Mouse (Mus musculus): ENCODE results near the gene Sult1d1. TPM values are rescaled to one million over a fixed set of nuclear protein-coding genes. Genes with fewer than 3 reads are reported as not detected.
"Not testable (repeated sequence)": the region's sequence is repeated elsewhere in the genome, so short reads cannot be mapped to it uniquely, and the experiment has no call there.

Sult1d1 gene
- polyA plus RNA-seq, 1 experiment: not detected

DNA sequence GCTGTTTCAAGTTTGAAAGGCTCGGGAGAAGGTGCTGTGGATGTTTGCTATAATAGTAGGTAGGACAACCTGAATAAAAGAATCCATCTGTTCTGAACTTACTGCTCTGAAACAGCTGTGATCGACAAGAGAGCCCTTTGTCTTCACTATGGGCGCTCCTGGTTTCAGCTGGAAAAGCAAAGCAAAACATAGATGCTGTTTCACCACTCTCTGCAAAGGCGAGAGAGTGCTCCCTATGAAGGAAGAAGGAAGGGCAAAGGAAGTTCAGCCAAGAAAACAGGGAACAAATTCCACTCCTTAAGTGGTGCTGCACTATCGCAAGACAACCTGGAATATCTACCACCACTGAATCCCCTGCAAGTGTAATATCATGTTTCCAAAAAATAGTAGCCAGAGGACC is 4.7 kb upstream of the Sult1d1 start:
- 42% methylated on average over 5 of the region's 5 CpGs for WGBS
- no peak for TF ChIP-seq CTCF (IDR thresholded peaks at IDR 0.05; ENCODE audit: insufficient read depth, low read depth, low read length)
- TF ChIP-seq POLR2A (IDR thresholded peaks at IDR 0.05; ENCODE audit: insufficient read depth, low read depth, low read length): no peak
- Histone ChIP-seq H3K27ac (ENCODE audit: insufficient read depth, low read depth, low read length) (no peak overlapping the region), H3K4me3 (ENCODE audit: insufficient read depth, low read depth, low read length) (no peak overlapping the region), H3K4me1 (ENCODE audit: control insufficient read depth, insufficient read depth, low read length) (no peaks in the 10 kb centered on the region)

DNA sequence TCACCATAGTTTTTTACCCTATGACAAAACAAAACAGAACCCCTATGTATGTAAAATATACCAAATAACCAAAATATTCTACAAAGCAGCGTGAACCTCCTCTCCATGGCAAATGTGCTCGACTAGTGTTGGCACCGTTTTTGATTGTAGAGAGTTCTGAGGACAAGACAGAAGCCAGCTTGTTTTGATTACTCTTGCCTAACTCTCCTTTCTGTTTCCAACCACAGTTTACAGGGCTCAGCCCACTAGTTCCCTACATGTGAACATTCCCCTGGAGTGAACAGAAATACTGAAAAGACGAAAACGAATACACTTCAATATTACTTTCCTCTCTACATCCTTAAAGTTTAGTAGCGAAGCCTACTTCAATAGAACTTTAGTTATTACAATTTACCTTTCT is 4.0 kb upstream of the Sult1d1 start:
- WGBS: 67% methylated on average over 6 of the region's 6 CpGs
- TF ChIP-seq POLR2A (IDR thresholded peaks at IDR 0.05; ENCODE audit: insufficient read depth, low read depth, low read length): no peak
- TF ChIP-seq CTCF (IDR thresholded peaks at IDR 0.05; ENCODE audit: insufficient read depth, low read depth, low read length): no peak
- no peak overlapping the region for H3K27ac ChIP-seq (ENCODE audit: insufficient read depth, low read depth, low read length)
- H3K4me3 ChIP-seq (ENCODE audit: insufficient read depth, low read depth, low read length): no peak overlapping the region
- no peaks in the 10 kb centered on the region for H3K4me1 ChIP-seq (ENCODE audit: control insufficient read depth, insufficient read depth, low read length)

DNA sequence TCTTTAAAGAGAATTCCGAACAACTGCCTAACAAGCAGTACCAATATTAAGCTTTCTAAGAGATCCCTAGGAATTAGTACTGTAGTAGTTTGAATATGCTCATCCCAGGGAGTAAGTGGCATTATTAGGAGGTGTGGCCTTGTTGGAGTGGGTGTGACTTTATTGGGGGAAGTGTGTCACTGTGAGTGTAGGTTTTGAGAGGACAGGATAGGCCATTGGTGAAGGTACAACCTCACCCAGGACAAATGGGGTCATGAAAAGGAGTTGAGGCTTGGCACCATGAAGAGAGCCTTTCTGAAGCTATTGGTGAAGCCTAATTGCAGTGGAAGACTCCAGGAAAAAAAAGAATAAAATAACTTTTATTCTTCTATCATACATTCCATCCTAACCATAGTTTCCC is 1.5 kb downstream of the Sult1d1 start:
- Histone ChIP-seq H3K27ac (ENCODE audit: insufficient read depth, low read depth, low read length) (no peak overlapping the region), H3K4me3 (ENCODE audit: insufficient read depth, low read depth, low read length) (no peak overlapping the region), H3K4me1 (ENCODE audit: control insufficient read depth, insufficient read depth, low read length) (no peaks in the 10 kb centered on the region)
- TF ChIP-seq CTCF (IDR thresholded peaks at IDR 0.05; ENCODE audit: insufficient read depth, low read depth, low read length) (no peak), POLR2A (IDR thresholded peaks at IDR 0.05; ENCODE audit: insufficient read depth, low read depth, low read length) (no peak)
- 84% methylated on average over 1 of the region's 1 CpGs for WGBS

DNA sequence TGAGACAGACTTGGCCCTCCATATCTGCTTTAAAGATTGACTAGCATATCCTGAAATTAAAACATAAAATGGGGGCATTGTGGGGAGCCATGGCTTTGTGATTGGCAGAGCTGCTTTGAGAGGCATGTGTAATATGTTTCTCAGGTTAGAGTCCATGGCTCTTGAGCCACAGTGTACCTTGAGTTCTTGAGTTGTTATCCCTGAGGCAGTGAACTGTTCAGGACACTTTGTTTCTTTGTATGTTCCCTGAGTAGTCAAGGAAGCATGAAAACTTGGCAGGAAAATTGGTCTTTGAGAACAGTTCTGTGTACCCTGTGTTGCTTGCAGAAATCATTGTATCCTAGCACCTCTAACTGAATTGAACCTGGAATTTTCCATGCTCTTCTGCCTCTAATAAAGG is 5.9 kb downstream of the Sult1d1 start:
- TF ChIP-seq CTCF (IDR thresholded peaks at IDR 0.05; ENCODE audit: insufficient read depth, low read depth, low read length): no peak
- TF ChIP-seq POLR2A (IDR thresholded peaks at IDR 0.05; ENCODE audit: insufficient read depth, low read depth, low read length): no peak
- no peak overlapping the region for H3K27ac ChIP-seq (ENCODE audit: insufficient read depth, low read depth, low read length)
- no peaks in the 10 kb centered on the region for H3K4me1 ChIP-seq (ENCODE audit: control insufficient read depth, insufficient read depth, low read length)
- H3K4me3 ChIP-seq (ENCODE audit: insufficient read depth, low read depth, low read length): no peak overlapping the region

DNA sequence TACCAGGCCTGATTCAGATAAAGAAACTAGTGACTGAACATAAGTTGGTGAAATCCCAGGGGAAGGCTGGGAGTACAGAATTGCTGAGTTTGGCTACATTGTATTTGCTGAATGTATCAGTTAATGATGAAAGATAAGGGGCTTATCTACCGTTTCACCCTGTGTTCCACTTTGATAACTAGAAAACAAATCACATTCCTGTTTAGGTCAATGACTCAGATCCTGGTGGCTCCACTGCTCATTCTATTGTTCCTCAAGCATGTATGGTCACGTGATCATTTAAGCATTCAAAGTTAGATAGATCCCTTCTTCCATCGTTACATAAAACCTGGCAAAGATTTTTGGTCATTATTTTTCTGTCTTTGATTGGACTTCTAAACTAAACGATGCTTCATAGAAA is 6.3 kb downstream of the Sult1d1 start:
- H3K27ac ChIP-seq (ENCODE audit: insufficient read depth, low read depth, low read length): no peak overlapping the region
- H3K4me1 ChIP-seq (ENCODE audit: control insufficient read depth, insufficient read depth, low read length): no peaks in the 10 kb centered on the region
- 69% methylated on average over 4 of the region's 4 CpGs for WGBS
- TF ChIP-seq CTCF (IDR thresholded peaks at IDR 0.05; ENCODE audit: insufficient read depth, low read depth, low read length) (no peak), POLR2A (IDR thresholded peaks at IDR 0.05; ENCODE audit: insufficient read depth, low read depth, low read length) (no peak)
- H3K4me3 ChIP-seq (ENCODE audit: insufficient read depth, low read depth, low read length): no peak overlapping the region

DNA sequence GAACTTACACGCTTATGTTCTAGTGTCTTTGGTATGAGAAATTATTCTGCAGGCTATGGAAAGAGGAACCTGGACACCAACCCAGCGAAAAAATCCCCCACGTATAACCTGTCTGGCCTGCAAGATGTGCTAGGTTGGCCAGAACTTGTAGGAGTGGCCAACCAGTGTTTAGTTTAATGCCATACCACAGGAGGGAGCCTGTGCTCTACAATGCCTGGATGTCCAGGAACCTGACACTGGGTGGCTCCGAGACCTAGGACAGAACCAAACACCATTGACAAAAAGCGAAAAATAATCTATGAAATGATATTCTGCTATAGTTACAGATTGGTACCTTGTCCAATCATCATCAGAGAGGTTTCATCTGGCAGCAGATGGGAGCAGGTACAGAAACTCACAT is 8.7 kb downstream of the Sult1d1 start:
- Histone ChIP-seq H3K4me3 (ENCODE audit: insufficient read depth, low read depth, low read length) (no peak overlapping the region), H3K27ac (ENCODE audit: insufficient read depth, low read depth, low read length) (no peak overlapping the region), H3K4me1 (ENCODE audit: control insufficient read depth, insufficient read depth, low read length) (no peaks in the 10 kb centered on the region)
- no peak for TF ChIP-seq CTCF (IDR thresholded peaks at IDR 0.05; ENCODE audit: insufficient read depth, low read depth, low read length)
- WGBS: 76% methylated on average over 5 of the region's 5 CpGs

DNA sequence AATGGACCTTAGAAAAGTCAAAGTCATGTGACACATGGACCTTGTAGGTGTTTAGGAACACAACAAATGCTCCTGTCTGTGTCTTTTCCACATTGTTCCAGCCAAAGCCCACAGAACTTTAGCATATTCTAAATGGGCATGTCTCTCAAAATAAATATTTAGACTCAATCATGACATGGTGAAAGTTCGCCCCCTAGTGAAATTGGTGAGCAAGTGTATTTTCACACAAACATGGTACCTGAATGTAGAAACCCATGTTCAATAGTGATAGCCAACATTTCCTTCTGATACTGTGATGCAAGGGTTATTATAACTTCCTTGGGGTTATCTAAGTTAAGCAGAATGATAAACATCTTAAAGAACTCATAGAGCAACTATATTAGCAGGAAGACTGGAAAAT is 17.9 kb downstream of the Sult1d1 start:
- Histone ChIP-seq H3K4me3 (ENCODE audit: insufficient read depth, low read depth, low read length) (no peak overlapping the region), H3K27ac (ENCODE audit: insufficient read depth, low read depth, low read length) (no peak overlapping the region), H3K4me1 (ENCODE audit: control insufficient read depth, insufficient read depth, low read length) (no peaks in the 10 kb centered on the region)
- TF ChIP-seq POLR2A (IDR thresholded peaks at IDR 0.05; ENCODE audit: insufficient read depth, low read depth, low read length) (no peak), CTCF (IDR thresholded peaks at IDR 0.05; ENCODE audit: insufficient read depth, low read depth, low read length) (no peak)
- WGBS: 47% methylated on average over 1 of the region's 1 CpGs

DNA sequence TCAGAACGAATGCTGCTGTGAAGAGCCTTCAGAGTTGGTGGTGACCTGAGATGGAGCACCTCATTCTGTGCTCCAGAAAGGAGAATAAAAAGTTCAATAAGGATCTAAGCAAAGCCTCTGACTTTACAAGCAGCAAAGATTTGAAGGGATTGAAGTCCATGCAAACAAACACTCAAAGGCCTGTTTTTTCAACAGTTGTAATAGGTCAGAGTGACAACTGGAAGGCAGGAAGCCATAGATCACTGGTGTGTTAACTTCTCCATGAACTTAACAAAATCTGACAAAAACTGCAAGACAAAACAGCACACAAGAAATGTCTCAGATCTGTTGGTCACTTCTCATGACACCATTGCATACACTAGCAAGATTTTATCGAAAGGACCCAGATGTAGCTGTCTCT is 30.7 kb downstream of the Sult1d1 start, which contains the start of gene Sult1b1:
TSS of gene Sult1b1 (minus strand) at position 85 of the 400 bp plus-strand sequence.
- WGBS: 94% methylated on average over 2 of the region's 2 CpGs
- TF ChIP-seq POLR2A (IDR thresholded peaks at IDR 0.05; ENCODE audit: insufficient read depth, low read depth, low read length) (no peak), CTCF (IDR thresholded peaks at IDR 0.05; ENCODE audit: insufficient read depth, low read depth, low read length) (no peak)

DNA sequence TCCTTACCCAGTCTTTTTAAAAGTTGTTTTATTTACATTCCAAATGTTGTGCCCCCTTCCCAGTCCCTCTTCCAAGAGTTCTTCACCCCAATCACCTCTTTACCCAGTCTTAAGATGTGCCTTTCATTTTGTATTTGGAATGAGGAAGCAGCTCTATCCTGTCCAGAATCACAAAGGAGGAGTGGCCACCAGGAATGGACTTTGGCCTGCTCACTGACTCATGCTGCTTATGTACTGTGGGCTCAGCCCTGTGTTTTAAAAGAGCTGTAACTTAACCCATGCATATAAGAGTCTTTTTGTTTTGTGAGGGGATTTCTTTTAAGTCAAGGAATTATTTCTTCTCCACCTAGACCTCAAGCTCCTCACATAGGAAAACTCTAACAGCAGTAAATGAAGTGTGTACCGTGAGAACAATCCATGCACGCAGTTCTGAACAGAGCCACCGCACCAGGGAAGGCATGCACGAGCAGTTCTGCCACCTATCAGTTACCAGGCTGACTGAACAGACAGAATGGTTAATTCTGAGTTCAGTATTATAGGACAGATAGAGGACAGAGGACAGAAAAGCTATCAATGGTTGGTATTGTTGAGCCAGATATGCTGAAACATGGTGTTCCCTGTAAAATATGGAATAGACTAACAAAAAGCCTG is 32.7 kb downstream of the Sult1d1 start:
- H3K4me1 ChIP-seq (ENCODE audit: control insufficient read depth, insufficient read depth, low read length): no peaks in the 10 kb centered on the region
- 43% methylated on average over 4 of the region's 4 CpGs for WGBS

More for the DNA sequence above, 30.7 kb downstream of the Sult1d1 start, which contains the start of gene Sult1b1:
- H3K4me1 ChIP-seq (ENCODE audit: control insufficient read depth, insufficient read depth, low read length): no peaks in the 10 kb centered on the region
- no peak within 1 kb of the TSS for H3K4me3 ChIP-seq (ENCODE audit: insufficient read depth, low read depth, low read length)
- no peak within 1 kb of the TSS for H3K27ac ChIP-seq (ENCODE audit: insufficient read depth, low read depth, low read length)

DNA sequence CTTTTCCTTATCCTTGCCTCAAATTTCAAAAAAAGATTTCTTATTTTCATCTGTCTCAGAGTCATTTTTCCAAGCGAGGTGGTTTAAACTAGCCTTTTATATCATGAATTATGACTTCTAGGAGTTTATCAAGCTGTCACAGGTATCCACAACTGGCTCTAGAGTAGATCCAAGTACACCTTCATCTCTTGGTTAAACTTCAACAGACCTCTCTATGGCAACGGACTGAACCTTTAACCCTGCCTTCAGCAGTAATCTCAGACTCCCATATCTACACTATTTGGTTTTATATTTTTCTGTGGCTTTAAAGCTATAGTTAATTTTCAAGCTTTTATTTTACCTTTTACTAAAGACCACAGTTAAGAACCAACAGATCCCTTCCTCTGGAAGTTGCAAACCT is 36.5 kb downstream of the Sult1d1 start:
- Histone ChIP-seq H3K4me1 (ENCODE audit: control insufficient read depth, insufficient read depth, low read length) (no peaks in the 10 kb centered on the region), H3K27ac (ENCODE audit: insufficient read depth, low read depth, low read length) (no peak overlapping the region), H3K4me3 (ENCODE audit: insufficient read depth, low read depth, low read length) (no peak overlapping the region)
- 83% methylated on average over 2 of the region's 2 CpGs for WGBS
- TF ChIP-seq POLR2A (IDR thresholded peaks at IDR 0.05; ENCODE audit: insufficient read depth, low read depth, low read length): no peak
- TF ChIP-seq CTCF (IDR thresholded peaks at IDR 0.05; ENCODE audit: insufficient read depth, low read depth, low read length): no peak

More for the DNA sequence above, 32.7 kb downstream of the Sult1d1 start:
- no peak overlapping the region for H3K27ac ChIP-seq (ENCODE audit: insufficient read depth, low read depth, low read length)
- no peak overlapping the region for H3K4me3 ChIP-seq (ENCODE audit: insufficient read depth, low read depth, low read length)
- no peak for TF ChIP-seq POLR2A (IDR thresholded peaks at IDR 0.05; ENCODE audit: insufficient read depth, low read depth, low read length)
- TF ChIP-seq CTCF (IDR thresholded peaks at IDR 0.05; ENCODE audit: insufficient read depth, low read depth, low read length): no peak

DNA sequence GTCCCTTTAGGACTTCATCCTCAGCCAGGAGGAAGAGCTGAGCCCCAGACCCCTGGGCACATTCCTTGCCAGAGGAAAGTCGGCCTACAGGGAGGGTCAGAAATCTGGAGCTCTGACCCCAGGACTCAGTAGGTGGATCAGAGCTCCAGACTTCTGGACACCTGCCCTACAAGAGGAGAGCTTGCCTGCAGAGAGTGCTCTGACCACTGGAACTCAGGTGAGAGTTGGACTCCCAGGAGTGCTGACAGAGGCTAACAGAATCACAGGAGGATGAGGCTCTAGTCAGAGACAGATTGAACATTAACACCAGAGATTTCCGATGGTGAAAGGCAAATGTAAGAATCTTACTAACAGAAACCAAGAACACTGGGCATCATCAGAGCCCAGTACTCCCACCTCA is 45.3 kb downstream of the Sult1d1 start:
- not testable (repeated sequence) for H3K27ac ChIP-seq (ENCODE audit: insufficient read depth, low read depth, low read length); H3K4me3 ChIP-seq (ENCODE audit: insufficient read depth, low read depth, low read length); H3K4me1 ChIP-seq (ENCODE audit: control insufficient read depth, insufficient read depth, low read length)
- 97% methylated on average over 2 of the region's 2 CpGs for WGBS

Measured in olfactory bulb, adult 2 months (tissue).